Mouse (Mus musculus): ENCODE data around the gene Fam135a.

Gene Fam135a

DNA sequence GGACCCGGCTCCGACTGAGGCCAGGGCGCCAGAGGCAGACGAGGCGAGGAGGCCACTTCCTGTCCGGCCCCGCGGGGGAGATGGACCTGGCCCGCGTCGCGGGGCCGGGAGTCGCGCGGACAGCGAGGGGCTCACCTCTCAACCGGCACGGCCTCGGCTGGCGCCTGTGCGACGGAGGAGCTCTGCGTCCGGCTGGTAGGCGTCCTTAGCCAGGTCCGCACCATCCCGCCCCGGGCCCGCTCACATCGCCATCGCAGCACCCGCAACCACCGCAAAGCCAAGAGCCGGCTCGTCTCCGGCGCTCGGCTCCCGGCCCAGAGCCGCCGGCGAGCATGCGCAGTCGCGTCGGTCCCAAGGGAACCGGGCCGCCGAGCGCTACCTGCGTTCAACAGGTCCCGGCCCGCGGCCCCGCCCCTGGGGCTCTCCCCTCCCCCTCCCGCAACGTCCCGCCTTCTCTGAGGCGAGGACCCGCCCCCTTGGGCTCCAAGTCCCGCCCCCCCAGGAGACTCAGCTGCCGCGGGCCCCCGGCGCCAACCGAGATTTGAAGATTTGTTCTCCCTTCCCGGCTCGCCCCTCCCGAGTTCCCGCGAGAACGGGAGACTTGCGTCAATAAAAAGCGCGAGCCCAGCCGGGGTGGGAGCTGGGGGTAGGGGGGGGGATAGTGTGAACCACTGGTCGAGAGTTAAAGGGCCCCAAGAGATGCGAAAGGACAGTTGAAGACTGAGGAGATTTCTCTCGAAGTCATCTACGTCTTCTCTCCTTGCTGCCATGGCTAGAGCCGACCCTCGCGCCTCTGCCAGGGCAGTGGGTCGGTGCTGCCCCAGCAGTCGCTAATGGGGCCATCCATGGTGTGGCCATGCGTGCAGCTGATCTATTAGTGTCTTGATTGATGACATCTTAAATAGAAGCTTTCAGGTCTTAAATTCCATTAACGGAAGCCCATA, at the start of gene Fam135a:
TSS of gene Fam135a (minus strand) at position 416 of the 944 bp plus-strand sequence.
- DNase-seq (ENCODE audit: low spot score), result peak; percentile 92

DNA sequence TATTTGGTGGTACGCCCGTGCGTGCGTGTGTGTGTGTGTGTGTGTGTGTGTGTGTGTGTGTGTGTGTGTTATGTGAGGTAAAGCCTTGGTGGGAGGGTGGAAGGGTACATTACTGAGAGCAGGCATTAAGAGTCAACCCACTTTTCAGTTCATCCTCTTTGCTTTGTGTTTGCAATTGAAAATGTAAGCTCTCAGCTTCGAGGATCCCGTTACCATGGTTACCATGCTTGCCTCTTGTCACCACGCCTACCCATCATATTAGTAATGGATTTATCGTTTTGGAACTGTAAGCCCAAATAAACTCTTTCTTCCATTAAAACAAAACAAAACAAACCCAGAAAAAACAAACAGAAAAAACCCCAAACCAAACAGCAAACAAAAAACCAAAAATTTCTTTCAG, 43.4 kb upstream of the Fam135a start:
- no peak for DNase-seq (ENCODE audit: low spot score)

DNA sequence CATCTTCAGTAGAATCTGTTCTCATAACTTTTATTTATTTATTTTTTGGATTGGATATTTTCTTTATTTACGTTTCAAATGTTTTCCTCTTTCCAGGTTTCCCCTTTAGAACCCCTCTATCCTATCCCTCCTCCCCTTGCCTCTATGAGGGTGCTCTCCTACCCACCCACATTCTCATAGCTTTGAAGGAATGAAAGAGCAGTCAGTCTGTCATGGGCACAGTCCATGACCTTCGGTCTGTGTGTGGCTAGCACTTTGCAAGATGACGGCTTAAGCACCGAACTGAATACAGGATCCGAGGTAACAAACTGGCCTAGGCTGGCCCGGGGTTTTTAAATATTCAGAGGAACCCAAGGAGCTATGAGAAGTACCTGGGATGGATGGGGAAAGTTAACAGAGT, 40.4 kb upstream of the Fam135a start:
- DNase-seq (ENCODE audit: low spot score), result no peak

DNA sequence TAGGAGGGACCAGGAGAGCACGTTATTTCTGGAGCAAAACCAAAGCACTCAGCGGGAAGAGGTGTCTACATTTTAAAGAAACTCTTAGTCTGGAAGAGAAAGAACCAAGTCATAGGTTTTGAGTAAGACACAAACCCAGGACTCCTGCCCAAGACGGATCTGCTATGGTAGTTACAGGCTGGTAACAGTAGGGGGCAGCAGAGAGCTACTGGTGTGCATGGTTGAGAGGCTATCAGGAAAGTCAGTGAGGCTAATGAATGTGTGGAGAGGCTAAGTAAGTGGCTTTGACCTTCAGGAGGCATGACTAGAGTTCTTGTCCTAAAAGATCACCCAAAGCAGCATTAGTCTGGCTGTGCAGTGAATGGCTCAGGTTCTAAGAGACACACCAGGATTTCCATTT, 37.0 kb upstream of the Fam135a start:
- peak; percentile 40 for DNase-seq (ENCODE audit: low spot score)

DNA sequence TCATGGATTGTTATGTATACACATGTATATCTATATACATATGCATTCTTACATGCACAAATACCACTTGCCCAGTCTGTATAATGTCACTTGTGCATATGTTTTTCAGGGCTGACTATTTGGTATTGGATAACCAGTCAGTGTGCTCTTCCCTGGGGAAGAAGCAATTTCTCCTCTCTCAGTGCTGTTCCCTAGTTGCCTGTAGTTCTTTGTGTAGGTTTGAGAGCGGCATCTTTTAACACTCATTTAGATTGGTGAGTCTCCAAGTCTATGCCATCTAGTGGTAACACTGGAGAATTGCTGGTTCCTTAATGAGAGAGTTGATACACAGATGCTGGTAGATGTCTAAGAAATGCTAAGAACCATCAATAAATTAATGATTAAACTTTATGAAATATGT, 34.7 kb upstream of the Fam135a start:
- no peak for DNase-seq (ENCODE audit: low spot score)

DNA sequence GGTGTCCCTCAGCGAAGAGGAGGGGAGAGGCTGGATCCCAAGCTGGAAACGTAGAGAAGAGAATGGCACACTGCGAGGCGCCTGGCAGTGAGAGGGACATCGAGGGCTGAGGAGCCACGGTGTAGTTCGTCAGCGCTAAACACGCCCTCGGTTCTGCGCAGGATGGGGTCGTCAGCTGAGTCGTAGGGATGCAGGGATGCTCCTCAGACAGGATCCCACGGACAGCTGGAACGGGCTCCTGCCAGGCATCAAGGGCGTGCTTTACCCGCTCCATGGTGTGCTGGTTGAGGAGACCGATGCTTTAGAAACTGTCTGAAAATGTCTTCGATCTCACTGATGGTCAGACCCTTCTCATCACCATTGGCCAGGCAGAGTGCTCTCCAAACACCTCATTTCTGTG, 33.7 kb upstream of the Fam135a start:
- no peak for DNase-seq (ENCODE audit: low spot score)

DNA sequence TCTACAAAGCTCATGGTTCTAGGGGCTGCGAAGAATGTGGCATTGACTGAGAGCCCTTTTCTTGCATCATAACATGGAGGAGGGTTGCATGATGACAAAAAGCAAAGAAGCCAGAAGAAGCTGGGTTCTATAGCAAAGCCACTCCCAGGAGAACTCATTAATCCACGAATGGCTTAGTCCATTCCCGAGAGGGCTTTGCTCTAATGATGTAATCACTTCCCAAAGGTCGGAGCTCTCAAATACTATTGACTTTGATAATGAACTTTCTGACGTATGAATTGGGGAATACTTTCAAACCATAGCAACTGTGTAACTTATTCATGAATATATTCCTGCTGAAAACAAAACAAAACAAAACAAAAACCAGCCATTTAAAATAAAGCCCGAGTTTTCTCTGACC, 27.7 kb upstream of the Fam135a start:
- DNase-seq (ENCODE audit: low spot score), result no peak

DNA sequence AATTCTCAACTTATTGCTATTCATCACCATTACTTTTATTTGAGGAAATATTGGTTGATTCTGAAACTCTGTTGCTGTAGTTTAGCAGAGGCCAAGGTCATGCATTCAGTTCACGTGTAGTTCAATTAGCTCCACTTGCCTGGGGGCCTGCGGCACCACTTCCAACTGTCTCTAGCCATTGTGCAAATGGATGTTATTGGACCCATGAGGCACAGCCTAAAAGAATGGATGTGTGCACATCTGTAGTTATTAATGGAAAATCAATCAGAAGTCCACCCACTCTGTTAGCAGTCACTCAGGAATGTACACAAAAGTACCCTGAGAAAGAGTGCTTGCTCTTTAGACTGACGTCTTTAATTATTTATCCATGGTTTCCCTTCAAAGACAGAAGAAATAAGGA, 24.5 kb upstream of the Fam135a start:
- no peak for DNase-seq (ENCODE audit: low spot score)

DNA sequence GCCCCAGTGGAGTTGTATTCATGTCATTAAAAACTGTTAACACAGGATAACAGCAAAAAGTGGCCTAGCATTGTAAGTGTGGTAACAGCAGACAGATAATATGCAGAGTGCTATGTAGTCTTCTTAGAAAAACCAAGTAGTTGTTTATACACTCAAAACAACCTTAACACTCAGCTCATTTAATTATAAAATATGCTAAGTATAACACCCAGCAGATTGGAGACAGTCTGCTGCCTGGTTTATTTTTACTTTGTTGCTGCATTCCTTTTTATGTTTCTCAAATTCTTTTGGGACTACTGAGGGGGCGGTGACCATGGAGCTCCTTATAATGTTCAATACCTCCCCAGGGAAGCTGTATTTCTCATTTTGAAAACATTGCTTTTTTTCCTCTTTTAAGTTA, 22.4 kb upstream of the Fam135a start:
- DNase-seq (ENCODE audit: low spot score), result no peak

DNA sequence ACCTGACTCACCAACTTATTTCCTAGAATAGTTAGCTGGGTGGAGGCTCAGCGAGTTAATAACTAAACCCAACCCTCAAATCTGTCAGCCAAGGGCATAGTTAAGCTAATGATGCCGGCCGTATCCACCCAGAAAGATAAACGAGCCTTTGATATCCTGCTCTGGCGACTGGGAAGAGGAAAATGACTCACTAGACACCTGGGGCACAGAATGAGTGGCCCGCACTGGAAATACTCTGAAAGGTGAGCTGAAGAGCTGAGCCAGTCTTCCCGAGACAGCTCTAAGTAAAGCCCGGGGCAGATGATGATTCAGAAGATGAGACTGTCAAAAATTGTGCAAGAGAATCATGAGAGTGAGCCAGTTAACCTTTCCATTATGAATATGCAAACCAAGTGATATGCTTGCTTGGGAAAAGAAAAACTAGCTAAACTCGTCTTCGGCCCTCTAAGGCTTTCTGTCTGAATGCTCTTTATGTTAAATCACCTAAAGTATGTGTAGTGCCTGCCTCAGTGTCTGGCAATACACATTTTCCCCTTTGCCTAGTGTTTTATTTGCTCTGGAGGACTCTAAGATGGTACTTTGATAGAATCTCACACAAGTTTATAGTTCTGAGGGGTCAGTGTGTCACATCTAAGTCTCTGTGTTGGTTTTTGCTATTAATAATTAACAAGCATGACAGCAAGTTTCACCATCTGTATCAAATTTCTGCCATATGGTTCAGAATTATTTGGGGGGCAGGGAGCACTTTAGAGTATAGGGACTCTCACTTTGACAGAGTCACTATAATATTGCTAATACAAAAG, 8.0 kb upstream of the Fam135a start:
- DNase-seq (ENCODE audit: low spot score), result no peak

DNA sequence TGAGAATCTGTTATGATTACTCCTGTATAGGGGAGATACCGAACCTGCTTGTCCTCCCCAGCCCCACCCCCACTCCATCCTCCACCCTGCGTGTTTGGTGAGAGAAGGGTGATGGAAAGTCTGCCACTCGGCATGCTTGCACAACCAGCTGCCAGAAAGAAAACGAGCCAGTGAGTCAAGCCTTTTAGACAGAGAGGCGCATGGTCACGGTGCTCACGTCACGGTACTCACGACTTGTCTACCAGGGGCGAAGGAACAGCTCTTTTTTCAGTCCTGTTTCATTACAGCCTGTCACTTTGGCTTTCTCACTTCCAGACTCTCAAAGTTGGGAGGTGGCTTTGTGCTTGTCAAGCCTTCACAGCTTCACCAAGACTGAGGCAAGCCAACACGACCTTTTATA, 7.2 kb upstream of the Fam135a start:
- DNase-seq (ENCODE audit: low spot score), result no peak

DNA sequence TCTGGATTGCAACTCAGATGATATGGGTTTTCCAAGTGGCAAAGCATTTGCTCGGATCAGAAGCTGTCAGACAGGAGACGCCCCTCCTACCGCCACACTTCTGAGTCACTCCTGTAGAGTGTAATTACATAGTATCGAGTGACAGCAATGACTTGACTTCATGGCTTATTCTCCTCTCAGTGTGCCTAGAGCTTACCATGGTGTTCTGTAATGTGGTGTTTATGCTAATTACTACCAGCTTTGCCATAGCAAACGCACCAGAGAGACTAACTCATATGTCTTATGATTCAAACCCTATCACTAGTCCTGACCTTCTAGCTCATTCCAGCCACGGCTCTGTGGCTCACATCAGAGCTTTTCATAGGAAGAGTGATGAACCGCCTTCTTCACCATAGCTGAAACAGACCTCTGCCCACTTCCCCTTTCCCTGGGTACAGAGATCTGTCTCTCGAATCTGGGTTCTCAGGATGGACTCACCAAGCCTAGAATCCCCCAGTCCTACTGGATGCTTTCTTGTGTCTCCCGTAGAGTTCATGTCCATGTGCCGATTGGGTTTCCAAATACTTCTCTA, 2.5 kb upstream of the Fam135a start:
- no peak for DNase-seq (ENCODE audit: low spot score)

DNA sequence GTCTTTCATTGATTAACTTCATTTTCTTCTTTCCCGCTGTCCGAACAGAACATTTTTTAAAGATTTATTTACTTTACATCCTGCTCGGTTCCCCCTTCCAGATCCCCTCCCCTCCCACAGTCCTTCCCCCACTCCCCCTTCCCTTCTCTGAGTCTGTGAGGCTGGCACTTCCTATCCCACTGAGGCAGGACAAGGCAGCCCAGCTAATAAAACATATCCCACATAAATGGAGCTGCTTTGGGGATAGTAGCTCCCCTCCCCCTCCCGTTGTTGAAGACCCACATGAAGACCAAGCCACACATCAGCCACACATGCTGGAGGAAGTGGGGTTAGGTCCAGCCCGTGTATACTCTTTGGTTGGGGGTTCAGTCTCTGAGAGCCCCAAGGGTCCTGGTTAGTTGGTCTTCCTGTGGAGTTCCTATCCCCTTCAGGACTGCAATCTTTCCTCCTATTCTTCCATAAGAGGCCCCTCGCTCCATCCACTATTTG, 773 bp upstream of the Fam135a start:
- no peak for DNase-seq (ENCODE audit: low spot score)

DNA sequence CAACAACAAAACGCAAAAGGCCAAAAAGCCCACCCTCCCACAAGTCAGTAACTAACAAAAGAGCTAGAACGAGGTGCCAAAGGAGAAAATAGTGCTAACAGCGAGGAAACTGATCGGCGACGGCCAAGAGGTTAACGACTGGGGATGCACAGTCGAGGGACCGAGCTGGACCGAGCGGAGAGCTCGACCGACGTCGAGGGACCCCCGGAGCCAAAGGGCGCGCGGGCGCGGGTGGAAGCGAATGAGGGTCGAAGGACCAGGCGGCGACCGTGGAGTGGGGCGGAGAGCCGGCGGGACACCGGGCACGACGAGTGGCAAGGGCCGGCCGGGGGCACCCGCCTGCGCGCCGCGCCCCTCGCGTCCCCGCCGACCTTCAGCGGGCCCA, 608 bp downstream of the Fam135a start:
- DNase-seq (ENCODE audit: low spot score), result no peak

DNA sequence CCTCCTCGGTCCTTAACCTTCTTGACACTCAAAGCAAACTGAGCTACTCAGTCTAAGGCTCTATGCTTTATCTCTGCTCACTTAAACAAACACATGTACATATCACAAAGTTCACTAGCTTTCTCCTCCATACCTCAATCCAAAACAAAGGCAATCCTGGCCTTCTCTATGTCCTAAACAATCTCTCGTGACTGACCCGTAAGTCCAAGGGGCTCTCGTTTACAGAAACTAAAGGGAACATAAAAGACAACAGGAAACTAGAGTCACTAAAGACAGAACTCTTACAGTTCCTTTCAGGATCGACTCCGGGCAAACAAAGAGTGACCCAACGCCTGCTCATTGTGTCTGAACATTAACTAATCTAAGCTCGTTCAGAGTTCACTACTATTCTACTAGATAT, 2.6 kb downstream of the Fam135a start:
- no peak for DNase-seq (ENCODE audit: low spot score)

DNA sequence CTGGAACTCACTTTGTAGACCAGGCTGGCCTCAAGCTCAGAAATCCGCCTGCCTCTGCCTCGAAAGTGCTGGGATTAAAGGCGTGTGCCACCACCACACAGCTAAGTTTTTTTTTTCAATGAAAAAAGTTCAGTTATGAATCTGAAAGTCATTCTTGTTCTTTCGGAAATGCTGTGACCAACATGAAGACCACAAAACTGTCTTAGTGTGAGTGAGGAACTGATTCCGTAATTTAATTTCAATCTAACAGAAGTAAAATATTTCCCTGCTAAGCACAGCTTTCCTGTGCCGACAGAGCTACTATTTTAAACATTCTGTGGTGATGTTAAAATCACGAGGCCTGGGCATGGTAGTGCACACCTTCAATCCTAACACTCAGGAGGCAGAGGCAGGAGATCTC, 7.7 kb downstream of the Fam135a start:
- no peak for DNase-seq (ENCODE audit: low spot score)

DNA sequence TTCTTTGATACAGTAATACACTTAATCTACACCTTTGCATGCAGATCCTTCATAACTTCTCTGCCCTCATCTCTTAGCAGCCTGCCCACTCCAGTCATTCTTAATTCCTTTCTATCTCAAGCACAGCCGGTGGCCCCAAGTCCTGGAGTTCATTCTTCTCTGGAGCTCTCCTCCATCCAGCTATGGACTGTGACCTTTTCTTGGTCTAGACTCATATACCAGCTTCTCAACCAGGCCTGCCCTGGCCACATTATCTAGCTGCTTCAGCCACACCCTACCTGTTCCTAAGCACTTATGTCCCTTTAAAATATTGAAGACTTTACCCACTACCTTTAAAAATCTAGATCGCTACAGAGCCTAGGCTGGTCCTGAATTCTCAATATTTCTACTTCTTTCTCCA, 9.5 kb downstream of the Fam135a start:
- DNase-seq (ENCODE audit: low spot score), result no peak

DNA sequence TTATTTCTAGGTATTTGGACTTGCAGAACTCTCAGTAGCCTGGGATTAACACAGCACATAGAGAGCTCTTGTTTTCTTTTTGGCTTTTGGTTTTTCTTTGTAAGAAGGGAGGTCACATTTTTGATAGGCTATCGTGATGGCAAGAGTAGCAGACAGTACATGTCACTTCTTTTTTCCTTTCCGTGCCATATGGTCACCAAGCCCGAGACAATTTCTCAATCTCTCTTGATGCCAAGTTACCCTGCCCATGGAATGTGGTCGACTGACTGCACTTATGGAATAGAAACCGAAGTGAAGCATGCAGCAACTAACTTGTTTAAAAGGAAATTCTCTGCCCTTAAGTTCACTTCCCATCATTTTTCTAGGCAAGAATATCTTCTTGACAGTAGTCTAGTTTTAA, 10.0 kb downstream of the Fam135a start:
- DNase-seq (ENCODE audit: low spot score), result no peak

DNA sequence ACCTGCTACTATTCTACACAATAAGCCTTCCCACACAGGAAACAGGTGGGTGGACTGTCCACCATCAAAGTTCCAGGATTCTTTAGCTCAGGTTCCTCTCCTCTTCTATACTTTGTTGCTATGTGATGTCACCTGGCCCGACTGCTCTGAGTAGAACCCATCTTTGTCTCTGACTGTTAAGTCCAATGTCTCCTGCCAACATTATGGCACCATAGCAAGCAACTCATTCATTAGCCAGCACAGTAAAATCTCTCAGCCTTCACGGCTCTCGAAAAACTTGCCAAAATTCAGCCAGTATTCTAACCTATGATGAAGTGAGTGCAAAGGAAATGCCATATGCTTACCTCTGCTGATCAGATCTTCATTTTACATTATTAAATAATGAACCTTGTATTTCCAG, 14.0 kb downstream of the Fam135a start:
- no peak for DNase-seq (ENCODE audit: low spot score)

DNA sequence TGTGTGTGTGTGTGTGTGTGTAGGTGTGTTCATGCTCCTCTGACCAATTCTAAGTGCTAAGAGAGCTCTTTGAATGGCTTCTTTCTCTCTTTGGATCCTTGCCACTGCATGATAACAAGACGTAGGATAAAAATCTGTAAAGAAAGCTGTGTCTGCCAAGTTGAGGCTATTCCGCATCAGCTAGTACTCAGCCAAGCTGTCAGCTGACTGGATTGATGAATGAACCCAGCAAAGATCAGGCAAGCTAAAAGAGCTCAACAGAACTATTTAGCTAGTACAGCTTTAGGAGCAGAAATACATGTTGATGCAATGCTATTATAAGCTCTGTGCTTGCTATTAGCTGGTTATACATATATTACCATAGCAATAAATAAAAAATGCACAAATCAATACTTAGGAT, 25.7 kb downstream of the Fam135a start:
- no peak for DNase-seq (ENCODE audit: low spot score)

DNA sequence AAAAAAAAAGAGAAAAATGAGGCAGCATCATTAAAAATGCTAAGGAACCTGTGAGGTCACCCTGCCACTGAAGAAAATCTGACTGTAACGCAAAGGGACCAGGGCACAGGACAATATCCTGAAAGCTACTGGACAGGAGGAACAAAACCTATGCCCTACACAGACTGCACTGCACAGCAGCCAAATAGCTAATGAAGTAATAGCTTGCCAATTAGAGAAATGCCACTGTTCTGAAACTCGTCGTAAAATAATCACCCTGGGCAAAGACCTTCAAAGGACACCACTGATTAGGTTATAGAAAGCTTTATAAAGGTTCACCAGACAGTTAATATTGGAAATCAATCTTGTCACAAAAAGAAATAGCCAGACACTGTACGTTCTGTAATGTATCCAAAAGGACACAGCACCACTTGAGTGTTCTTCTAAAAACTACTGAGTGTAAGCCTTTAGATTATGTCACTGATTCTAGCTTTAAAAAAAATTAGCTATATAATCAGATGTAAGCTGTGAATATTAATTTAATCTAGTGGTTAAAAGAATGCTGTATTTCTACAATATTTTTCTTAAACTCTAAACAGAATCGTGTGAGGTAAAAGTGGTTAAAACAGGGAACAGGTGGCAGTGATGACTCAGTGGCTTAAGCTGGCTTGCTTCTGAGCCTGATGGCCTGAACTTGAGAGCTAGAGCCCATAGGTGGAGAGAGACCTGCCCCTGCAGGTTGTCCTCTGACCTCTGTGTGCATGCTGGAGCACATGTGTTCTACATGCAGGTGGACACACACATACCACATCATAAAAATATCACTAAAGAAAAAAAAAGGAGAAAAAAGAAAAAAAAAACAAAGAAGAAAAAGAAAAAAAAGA, 26.5 kb downstream of the Fam135a start:
- DNase-seq (ENCODE audit: low spot score), result no peak

DNA sequence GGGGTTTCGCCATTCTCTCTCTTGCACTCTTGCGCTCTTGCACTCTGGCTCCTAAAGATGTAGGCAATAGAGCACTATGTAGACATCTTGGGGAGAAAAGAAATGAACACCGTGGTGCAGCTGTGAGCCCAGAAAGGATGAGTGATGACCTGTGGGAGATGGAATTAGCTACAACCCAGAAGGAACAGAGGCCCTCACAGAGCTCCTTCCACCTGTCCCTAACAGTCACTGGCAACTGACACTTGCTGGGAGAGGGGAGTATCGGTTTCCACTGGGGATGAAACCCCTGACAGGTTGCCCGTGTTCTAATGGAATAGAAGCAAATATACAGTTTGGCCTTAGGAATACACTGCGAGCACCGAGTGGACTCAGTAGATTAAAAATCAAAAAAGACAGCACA, 31.3 kb downstream of the Fam135a start:
- DNase-seq (ENCODE audit: low spot score), result no peak

Data from ovary, postnatal 36 days (tissue).